Mouse (Mus musculus) kidney, postnatal 36 days (tissue): ENCODE measurements around the gene Smc2.
"Not testable (repeated sequence)": the region's sequence is repeated elsewhere in the genome, so short reads cannot be mapped to it uniquely, and the experiment has no call there.

Experiments
- DNase-seq, 2 experiments: peaks; one replicate each; pipeline ENCODE4 v3.0.0; 2021 to 2022; ENCODE audit warnings: mixed read lengths in 2 of 2

Gene Smc2

DNA sequence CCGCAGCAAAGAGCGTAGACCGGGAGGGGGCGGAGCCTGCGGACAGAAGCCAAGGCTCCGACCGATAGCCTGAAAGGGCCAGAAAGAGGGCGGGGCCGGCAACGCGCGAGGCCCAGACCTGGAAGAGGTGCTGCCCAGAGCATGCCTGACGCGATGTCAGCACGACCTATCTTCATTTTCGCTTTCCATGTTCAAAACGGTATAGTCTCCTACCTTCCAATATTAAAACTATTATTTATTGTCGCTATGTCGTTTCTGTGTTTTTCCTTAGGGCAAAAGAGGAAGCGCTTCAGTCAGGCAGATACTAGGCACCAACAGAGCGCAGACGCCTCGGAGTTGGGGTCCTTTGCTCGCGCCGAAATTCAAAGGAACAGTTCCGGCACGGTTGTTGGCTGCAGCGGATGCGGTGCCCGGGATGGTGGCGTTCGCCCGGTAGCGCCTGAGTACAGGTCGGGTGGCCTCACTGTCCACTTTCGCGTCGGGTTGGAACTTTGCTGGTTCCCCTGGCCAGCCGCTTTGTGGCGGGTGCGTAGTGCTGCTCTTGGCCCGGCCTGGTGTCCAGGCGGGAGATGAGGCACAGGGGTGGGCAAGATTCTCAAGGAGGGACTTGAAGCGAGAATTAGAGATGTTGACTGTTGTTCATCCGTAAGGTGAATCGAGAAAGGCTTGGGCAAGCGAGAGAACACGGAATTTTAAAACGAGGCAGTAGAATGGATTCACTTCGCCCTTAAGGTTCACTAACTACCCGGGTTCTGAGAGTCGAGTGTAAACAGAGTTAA lies at the start of gene Smc2:
Smc2 (plus strand) TSS at position 358 of the 779 bp plus-strand sequence.
- peak; percentile 95 to 99 for DNase-seq

DNA sequence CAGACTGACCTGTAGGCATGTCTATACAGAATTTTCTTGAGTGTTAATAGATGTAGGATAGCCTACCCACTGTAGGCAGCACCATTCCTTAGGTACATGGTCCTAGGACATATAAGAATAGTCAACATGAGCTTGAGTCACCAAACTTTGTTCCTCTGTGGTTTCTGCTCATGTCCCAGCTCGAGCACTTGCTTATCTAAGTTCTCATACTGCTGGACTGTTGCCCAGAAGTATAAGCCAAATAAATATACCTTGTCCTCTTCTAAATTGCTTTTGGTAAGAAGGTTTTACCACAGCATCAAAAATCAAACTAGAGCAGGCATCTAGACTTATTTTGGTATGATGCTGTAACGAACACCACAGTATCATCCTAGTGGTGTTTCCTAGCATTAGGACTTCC lies 27.5 kb upstream of the Smc2 start:
- DNase-seq: no peak

DNA sequence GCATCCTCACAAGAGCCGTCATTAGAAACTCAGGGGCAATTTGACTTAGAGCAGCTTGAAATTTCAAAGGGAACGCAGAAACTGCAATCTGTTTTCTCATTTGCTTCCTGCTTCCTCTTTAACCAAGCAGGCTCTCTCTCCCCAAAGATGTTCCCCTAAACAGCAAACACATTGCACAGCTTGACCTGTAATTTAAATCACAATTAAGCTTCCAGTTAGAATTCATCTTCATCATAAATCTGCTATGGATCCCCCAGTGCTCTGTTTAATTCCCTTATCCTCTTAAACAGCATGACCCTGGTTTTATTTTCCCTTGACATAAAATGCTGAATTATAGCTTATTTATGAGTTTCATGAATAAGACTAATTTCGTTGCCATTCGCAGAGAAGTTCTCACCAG lies 15.4 kb upstream of the Smc2 start:
- no peak for DNase-seq

DNA sequence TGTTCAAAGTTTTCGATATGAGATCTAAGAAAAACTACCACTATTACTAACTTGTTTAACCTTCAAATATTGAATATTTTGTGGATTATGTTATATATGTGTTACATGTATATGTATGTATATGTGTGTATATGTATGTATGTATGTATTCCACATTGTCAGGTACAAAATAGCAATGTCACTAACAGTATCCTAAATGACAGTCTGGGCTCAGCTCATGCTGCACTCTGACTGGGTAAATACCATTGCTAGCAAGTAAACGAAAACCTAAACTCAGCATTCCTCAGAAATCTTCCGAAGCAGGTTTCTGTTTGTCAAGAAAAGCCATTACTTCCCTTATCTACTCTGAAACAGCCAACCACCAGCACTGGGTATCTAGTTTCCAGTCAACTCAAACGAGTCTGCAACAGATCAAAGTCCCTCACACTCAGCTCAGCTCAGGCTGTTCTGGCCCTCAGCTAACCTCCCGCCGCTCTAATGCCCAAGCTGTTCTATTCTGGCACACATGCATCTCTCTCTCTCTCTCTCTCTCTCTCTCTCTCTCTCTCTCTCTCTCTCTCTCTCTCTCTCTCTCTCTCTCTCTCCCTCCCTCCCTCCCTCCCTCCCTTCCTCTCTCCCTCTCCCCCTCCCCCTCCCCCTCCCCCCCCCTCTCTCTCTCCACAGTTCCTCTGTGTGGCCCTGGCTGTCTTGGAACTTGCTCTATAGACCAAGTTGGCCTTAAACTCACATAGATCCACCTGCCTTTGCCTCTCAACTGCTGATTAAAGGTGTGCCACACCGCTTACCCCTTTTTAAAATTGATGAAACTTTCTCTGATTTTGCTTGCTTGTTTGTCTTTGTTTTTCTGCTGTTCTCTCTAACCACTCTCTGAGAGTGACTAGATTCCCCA lies 9.5 kb upstream of the Smc2 start:
- DNase-seq: peak; percentile 14 to 52

DNA sequence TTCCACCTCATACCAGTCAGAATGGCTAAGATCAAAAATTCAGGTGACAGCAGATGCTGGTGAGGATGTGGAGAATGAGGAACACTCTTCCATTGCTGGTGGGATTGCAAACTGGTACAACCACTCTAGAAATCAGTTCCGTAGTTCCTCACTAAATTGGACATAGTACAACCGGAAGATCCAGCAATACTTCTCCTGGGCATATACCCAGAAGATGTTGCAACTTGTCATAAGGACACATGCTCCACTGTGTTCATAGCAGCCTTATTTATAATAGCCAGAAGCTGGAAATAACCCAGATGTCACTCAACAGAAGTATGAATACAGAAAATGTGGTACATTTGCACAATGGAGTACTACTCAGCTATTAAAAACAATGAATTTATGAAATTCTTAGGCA lies 3.5 kb upstream of the Smc2 start:
- not testable (repeated sequence) for DNase-seq

DNA sequence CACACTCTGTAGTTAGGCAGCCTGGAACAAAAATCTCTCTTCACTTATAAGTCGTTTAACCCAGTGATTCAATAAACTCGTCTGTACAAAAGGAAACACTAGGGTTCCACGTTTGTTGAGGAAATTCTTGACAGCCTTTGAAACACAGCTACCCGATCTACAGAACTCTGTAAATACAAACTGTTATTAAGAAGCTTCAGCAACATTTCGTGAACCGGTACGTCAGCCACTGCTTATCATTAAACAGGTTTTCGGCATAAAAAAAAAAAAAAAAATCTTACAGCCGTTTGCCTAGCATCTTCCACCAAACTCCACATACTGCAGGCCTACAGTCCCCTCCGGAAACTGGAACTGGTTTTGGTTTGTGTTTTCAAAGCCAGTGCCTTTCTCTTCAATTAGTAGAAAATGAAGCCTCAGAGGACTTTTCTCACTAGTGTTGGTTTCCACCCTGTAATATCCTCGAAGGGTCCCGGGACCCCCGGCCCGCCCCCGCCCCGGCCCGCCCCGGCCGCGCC lies 615 bp upstream of the Smc2 start:
- no peak for DNase-seq

DNA sequence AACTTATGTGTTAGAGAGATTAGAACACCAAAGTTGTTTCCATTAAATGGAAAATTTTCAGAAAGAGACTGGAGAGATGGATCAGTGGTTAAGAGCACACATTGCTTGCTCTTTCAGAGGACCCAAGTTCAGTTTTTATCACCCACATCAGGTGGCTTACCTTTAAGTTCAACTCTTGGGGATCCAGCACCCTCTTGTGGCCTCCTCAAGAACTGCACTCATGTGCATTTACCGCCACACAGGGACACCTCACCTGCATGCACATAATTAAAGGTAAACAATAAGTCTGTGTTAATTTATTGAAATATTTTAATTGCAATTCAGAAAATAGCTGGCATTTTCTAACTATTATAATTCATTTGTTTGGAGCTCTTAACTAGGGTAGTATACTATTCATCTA lies 20.7 kb downstream of the Smc2 start:
- DNase-seq: peak in 1 of 2 experiments; percentile 37

DNA sequence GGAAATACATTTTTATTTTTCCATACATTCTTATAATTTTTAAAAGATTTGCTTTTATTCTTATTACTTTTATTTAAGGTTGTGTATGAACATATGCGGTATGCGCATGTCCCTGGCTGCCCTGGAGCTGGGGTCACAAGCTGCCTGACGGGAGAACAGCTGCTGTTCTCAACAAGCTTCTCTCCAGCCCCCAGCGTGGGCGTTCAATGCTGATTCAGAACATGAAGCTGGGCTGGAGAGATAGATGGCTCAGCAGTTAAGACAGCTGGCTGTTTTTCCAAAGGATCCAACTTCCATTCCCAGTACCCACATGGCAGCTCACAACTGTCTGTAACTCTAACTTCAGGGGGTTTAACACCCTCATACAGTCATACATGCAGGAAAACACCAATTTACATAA lies 22.3 kb downstream of the Smc2 start:
- DNase-seq: no peak

DNA sequence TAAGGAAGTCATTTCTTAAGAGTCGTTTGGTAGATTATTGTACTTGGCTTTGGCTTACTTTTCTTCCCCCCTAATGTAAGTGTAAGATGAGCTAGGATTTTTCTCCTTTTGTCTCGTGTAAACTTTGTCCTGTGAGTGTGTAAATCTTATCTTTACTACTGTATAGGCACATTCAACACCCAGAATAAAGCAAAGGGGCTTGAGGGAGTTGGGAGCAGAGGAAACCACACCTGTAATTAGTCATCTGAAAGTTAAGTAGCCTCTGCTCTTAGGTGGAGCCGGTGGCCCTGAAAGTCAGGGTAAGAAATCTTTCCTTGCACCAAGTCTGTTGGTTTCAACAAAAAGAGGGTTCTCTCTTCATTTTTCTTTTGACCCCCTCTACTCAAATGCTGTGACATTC lies 34.4 kb downstream of the Smc2 start:
- DNase-seq: no peak

DNA sequence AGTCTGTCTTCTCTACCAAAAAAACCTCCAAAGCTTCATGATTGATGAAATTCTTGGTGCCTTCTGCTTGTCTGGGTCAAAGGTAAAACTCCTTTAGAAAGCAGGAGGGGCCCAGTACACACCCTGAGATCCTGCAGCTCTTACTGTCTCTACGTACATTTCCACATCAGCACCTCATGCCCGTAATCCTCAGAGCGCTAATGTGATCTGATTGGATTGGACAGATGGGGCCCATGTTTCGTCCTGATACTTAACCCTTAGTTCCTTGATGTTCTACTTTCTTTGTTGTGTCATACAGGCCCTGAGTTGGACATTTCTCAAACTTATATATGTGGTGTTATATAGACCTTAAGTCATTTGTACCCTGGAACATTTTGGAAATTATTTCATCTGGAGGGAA lies 48.4 kb downstream of the Smc2 start:
- DNase-seq: no peak

DNA sequence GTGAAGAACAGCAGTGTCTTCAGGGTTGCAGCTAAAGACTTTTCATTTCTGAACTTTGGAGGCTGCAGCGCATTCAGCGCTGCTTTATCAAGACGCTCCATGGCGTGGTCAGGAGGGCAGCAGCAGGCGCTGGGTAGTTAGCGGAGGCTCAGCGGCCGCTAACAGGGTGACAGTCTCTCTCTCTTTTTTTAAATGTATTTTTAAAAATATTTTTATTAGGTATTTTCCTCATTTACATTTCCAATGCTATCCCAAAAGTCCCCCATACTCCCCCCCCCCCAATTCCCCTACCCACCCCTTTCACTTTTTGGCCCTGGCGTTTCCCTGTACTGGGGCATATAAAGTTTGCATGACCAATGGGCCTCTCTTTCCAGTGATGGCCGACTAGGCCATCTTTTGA lies 58.1 kb downstream of the Smc2 start, which contains the start of gene Vma21-ps:
Vma21-ps (minus strand) TSS at position 101 of the 400 bp plus-strand sequence.
- DNase-seq: not testable (repeated sequence)

DNA sequence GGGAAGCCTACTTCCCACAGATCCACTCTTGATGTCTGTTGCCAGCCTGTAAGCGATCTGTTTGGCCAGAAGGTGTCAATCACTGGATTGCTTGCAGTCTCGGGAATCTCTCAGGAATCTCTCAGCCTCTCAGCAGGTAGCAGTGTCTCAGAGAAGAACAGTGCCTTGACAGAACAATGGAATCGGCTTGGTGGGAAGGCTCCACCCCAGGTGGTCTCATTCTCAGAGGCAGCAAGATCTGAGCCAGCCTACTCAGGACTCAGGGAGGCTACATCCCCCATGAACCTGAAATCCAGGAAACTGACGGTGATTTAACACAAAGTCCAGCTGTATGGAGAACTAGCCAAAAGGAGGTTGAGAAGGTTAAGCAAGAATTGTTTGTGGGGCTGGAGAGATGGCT lies 78.5 kb downstream of the Smc2 start:
- DNase-seq: no peak

DNA sequence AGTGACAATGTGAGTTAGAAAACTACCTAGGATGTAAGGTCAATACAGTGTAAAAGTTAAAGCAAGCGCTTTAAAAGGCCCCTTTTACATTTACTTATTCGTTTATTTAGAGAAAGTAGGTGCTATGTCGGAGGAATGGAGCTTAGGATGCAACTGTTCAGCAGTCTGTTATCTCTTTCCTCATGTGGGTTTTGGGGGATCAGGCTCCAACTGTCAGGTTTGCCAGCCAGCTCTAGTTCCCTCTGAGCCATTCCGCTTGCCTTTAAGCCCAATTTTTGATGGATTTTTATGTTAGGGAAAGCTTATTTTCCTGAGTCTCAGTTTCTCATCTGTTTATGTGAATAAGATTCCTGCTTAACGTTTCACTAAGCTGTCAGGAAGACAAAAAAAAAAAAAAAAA lies 80.3 kb downstream of the Smc2 start:
- DNase-seq: no peak

DNA sequence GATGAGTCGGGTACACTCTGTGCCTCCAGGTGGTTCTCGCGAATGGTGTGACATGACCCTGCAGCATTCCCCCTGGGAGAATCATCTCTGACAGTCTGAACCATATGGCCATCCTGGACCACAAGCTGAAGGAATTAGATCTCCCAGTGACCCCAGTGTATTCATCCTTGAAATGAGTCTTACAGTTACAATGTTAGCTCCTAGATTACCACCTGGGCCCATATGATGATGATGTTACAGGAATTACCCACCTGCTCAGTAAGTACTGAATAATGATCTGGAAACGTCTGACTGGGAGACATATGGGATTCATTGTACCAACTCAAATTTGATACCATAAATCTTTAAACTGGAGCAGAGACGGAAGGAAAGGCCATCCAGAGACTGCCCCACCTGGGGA lies 87.4 kb downstream of the Smc2 start:
- DNase-seq: no peak

DNA sequence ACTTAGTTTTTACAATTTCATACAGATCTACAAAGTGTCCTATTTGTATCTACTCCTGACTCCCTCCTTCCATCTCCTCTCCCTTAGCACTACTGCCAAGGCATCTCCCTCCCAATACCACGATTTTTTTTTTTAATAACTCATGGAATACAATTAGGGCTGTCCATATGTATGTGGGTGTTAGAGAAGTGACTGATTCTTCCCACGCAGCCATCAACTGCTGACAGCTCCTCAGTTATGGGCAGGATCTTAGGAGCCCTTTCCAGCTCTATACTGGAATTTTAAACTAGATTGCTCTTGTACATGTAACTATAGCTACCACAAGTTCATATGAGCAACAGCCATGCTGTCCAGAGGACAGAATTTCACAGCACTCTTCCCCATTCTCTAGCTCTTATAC lies 91.6 kb downstream of the Smc2 start:
- DNase-seq: no peak
